Mouse (Mus musculus): ENCODE results near the gene Gas1.

- TF ChIP-seq CTCF (IDR thresholded peaks at IDR 0.05; ENCODE audit: control insufficient read depth, insufficient read depth, insufficient replicate concordance, low read depth, low read length) (no peak), POLR2A (IDR thresholded peaks at IDR 0.05; ENCODE audit: control insufficient read depth, low read depth, low read length) (no peak)
Measured at GRCm38 (mm10) chr13:60188952-60189351, 11.8 kb upstream of the Gas1 start.
